Mouse (Mus musculus) hindbrain, embryonic 11.5 days (tissue): ENCODE measurements around the gene Olfr1369-ps1. TPM values are rescaled to one million over a fixed set of nuclear protein-coding genes. Genes with fewer than 3 reads are reported as not detected.

Experiments
- ATAC-seq: fragments of 200-750 bp; cut with Nextera tagmentation; 2 replicates; pipeline ENCODE4 v1.8.0; 2017; ENCODE audit warnings: mild to moderate bottlenecking, moderate TSS enrichment, moderate library complexity; ENCODE audit not compliant: low FRiP score
- DNase-seq: peaks from one replicate; pipeline ENCODE4 v3.0.0-alpha.2; 2015; ENCODE audit warnings: low spot score
- H3K27ac ChIP-seq: fragments of 300-500 bp; sonication (generic); 2 replicates; pipeline ENCODE4 v1.5.1; 2014; ENCODE audit warnings: mild to moderate bottlenecking, low read depth, low read length
- H3K27me3 ChIP-seq: fragments of 300-500 bp; sonication (generic); 2 replicates; pipeline ENCODE4 v1.6.1; 2014; ENCODE audit warnings: mild to moderate bottlenecking, low read length, moderate library complexity, mixed read lengths; ENCODE audit not compliant: control insufficient read depth, insufficient read depth
- H3K36me3 ChIP-seq: fragments of 300-500 bp; sonication (generic); 2 replicates; pipeline ENCODE4 v1.6.1; 2014; ENCODE audit warnings: mild to moderate bottlenecking, low read length, moderate library complexity, mixed read lengths; ENCODE audit not compliant: control insufficient read depth, insufficient read depth
- H3K4me1 ChIP-seq: fragments of 300-500 bp; sonication (generic); replicated peaks from 2 replicates; pipeline ENCODE4 v1.6.1; 2014; ENCODE audit warnings: low read length, mixed read lengths; ENCODE audit not compliant: control insufficient read depth, insufficient read depth
- H3K4me2 ChIP-seq: fragments of 300-500 bp; sonication (generic); replicated peaks from 2 replicates; pipeline ENCODE4 v1.6.1; 2014; ENCODE audit warnings: mild to moderate bottlenecking, low read depth, low read length
- H3K4me3 ChIP-seq: fragments of 300-500 bp; sonication (generic); 2 replicates; pipeline ENCODE4 v1.5.1; 2014; ENCODE audit warnings: low read depth, low read length
- H3K9ac ChIP-seq: fragments of 300-500 bp; sonication (generic); 2 replicates; pipeline ENCODE4 v1.6.1; 2014; ENCODE audit warnings: low read depth, low read length
- H3K9me3 ChIP-seq: fragments of 300-500 bp; sonication (generic); 2 replicates; pipeline ENCODE4 v1.6.1; 2016; ENCODE audit warnings: low read length; ENCODE audit not compliant: control insufficient read depth
- WGBS: fragments of 180-500 bp; shearing (Covaris S2); extraction: QIAGEN DNeasy Blood & Tissue Kit; methylation state at CpG from one replicate; pipeline ENCODE4 v1.1.7; 2014; 5-methylcytosine and 5-hydroxymethylcytosine counted together
- polyA plus RNA-seq: library from polyadenylated mRNA; unstranded; fragments of >200 nt; fragmentation: Nextera tagmentation; extraction: Ambion mirVana; gene quantifications from 2 replicates; pipeline ENCODE4 v1.2.1, GENCODE M21; 2014

The Olfr1369-ps1 gene
- polyA plus RNA-seq, 1 experiment from 2014 or later: not detected

- ATAC-seq (no peak), DNase-seq (no peak)
- Histone ChIP-seq H3K4me3 (no peak within 1 kb of the TSS), H3K4me1 (no peaks in the 10 kb centered on the region), H3K27me3 (no peaks in the 10 kb centered on the region), H3K9ac (no peak within 1 kb of the TSS), H3K27ac (no peak within 1 kb of the TSS), H3K9me3 (no peaks in the 10 kb centered on the region), H3K36me3 (no peaks in the 10 kb centered on the region), H3K4me2 (no peak within 1 kb of the TSS)
- WGBS: 74% methylated on average over 4 of the region's 4 CpGs
Measured at GRCm38 (mm10) chr13:21145767-21146166, 34.5 kb downstream of the Olfr1369-ps1 start, which contains the start of gene Olfr1368. Gene Olfr1368, minus strand, starts transcription at chr13:21145867.

GRCm38 (mm10) chr13:21155888-21156287 lies 44.6 kb downstream of the Olfr1369-ps1 start:
- Histone ChIP-seq H3K4me3 (no peak overlapping the region), H3K27me3 (no peaks in the 10 kb centered on the region), H3K4me2 (no peak overlapping the region), H3K36me3 (no peaks in the 10 kb centered on the region), H3K4me1 (no peaks in the 10 kb centered on the region), H3K9me3 (no peaks in the 10 kb centered on the region), H3K27ac (no peak overlapping the region), H3K9ac (no peak overlapping the region)
- 79% methylated on average over 5 of the region's 5 CpGs for WGBS
- DNase-seq: no peak
- ATAC-seq: no peak

GRCm38 (mm10) chr13:21158071-21158470 lies 46.8 kb downstream of the Olfr1369-ps1 start:
- Histone ChIP-seq H3K4me1 (no peaks in the 10 kb centered on the region), H3K4me2 (peak overlapping the region; percentile 86), H3K27me3 (no peaks in the 10 kb centered on the region), H3K36me3 (no peaks in the 10 kb centered on the region), H3K9me3 (no peaks in the 10 kb centered on the region), H3K27ac (no peak overlapping the region), H3K4me3 (0 out of 2 replicates have a peak overlapping the region, but pooled peaks have one; percentile 46), H3K9ac (no peak overlapping the region)
- DNase-seq (no peak), ATAC-seq (no peak)
- 8% methylated on average over 9 of the region's 9 CpGs for WGBS

GRCm38 (mm10) chr13:21158785-21159474 lies 47.6 kb downstream of the Olfr1369-ps1 start:
- Histone ChIP-seq H3K27ac (no peak overlapping the region), H3K27me3 (no peaks in the 10 kb centered on the region), H3K4me2 (peak overlapping the region; percentile 86), H3K4me3 (peak overlapping the region; percentile 46), H3K9me3 (no peaks in the 10 kb centered on the region), H3K36me3 (no peaks in the 10 kb centered on the region), H3K4me1 (no peaks in the 10 kb centered on the region), H3K9ac (no peak overlapping the region)
- peak; percentile 93 for DNase-seq
- peak; percentile 33 for ATAC-seq
- WGBS: 2% methylated on average over 19 of the region's 19 CpGs

GRCm38 (mm10) chr13:21159475-21159819 lies 48.2 kb downstream of the Olfr1369-ps1 start:
- H3K9me3 ChIP-seq: no peaks in the 10 kb centered on the region
- H3K4me2 ChIP-seq: peak overlapping the region; percentile 86
- no peaks in the 10 kb centered on the region for H3K36me3 ChIP-seq
- ATAC-seq (no peak), DNase-seq (peak; percentile 61)
- WGBS: under 1% methylated on average over 15 of the region's 15 CpGs
- peak overlapping the region; percentile 8; the same call in 1 of the 2 replicates for H3K9ac ChIP-seq
- no peaks in the 10 kb centered on the region for H3K4me1 ChIP-seq
- peak overlapping the region; percentile 46 for H3K4me3 ChIP-seq
- no peak overlapping the region for H3K27ac ChIP-seq
- H3K27me3 ChIP-seq: no peaks in the 10 kb centered on the region

- Histone ChIP-seq H3K4me3 (peak overlapping the region; percentile 46), H3K4me2 (peak overlapping the region; percentile 86), H3K27ac (no peak overlapping the region), H3K36me3 (no peaks in the 10 kb centered on the region), H3K9me3 (no peaks in the 10 kb centered on the region), H3K4me1 (no peaks in the 10 kb centered on the region), H3K9ac (peak overlapping the region; percentile 31), H3K27me3 (no peaks in the 10 kb centered on the region)
- under 1% methylated on average over 16 of the region's 16 CpGs for WGBS
- ATAC-seq: peak; percentile 34
- DNase-seq: peak; percentile 52
Measured at GRCm38 (mm10) chr13:21160041-21160511, 48.8 kb downstream of the Olfr1369-ps1 start.

- Histone ChIP-seq H3K4me1 (no peaks in the 10 kb centered on the region), H3K9me3 (no peaks in the 10 kb centered on the region), H3K9ac (no peak overlapping the region), H3K27ac (no peak overlapping the region), H3K4me2 (peak overlapping the region; percentile 86), H3K36me3 (no peaks in the 10 kb centered on the region), H3K27me3 (no peaks in the 10 kb centered on the region), H3K4me3 (peak overlapping the region; percentile 46)
- ATAC-seq (peak; percentile 89), DNase-seq (peak; percentile 98)
- WGBS: under 1% methylated on average over 32 of the region's 32 CpGs
Measured at GRCm38 (mm10) chr13:21160657-21161590, 49.6 kb downstream of the Olfr1369-ps1 start.

GRCm38 (mm10) chr13:21161591-21161990 lies 50.3 kb downstream of the Olfr1369-ps1 start:
- DNase-seq: peak; percentile 34
- Histone ChIP-seq H3K36me3 (no peaks in the 10 kb centered on the region), H3K27ac (no peak overlapping the region), H3K4me2 (peak overlapping the region; percentile 28), H3K4me3 (peak overlapping the region; percentile 46), H3K4me1 (no peaks in the 10 kb centered on the region), H3K9me3 (no peaks in the 10 kb centered on the region), H3K9ac (no peak overlapping the region), H3K27me3 (no peaks in the 10 kb centered on the region)
- ATAC-seq: peak; percentile 19; the same call in 1 of the 2 replicates
- 40% methylated on average over 2 of the region's 2 CpGs for WGBS
